In genomic region chr10:78480954-78481927, GRCm38 (mm10) we compare ENCODE assay signal across 8 mouse cellular contexts. TPM values are rescaled to one million over a fixed set of nuclear protein-coding genes. Genes with fewer than 3 reads are reported as not detected.
DNase-seq lines count a peak whose midpoint lies in the region; ATAC-seq and TF ChIP-seq lines count a peak whose summit lies in the region.

No protein-coding gene starts in this region.

- DNase-seq in kidney, postnatal 10 days: no peak
- no peak for DNase-seq in hindbrain, postnatal 0 days (ENCODE audit: low spot score)
- DNase-seq in midbrain, embryonic 14.5 days: no peak
- no peak for DNase-seq in right cerebral cortex, postnatal 14 days
- no peak for DNase-seq in urinary bladder, postnatal 4 days (ENCODE audit: low spot score in 2 of 2)
- no peak for DNase-seq in layer of hippocampus, adult 11-12 months (ENCODE audit: low spot score)

- no peaks in the 10 kb centered on the region for H3K9me3 ChIP-seq in kidney, embryonic 15.5 days (replicated peaks)
- no peaks in the 10 kb centered on the region for H3K9me3 ChIP-seq in hindbrain, postnatal 0 days (ENCODE audit: low read length)
- H3K9me3 ChIP-seq in midbrain, embryonic 14.5 days (ENCODE audit: control insufficient read depth, low read length): no peaks in the 10 kb centered on the region

- peaks cover 13% of the 10 kb centered on the region; the same call in 1 of the 2 replicates for H3K27me3 ChIP-seq in kidney, embryonic 15.5 days
- H3K27me3 ChIP-seq in hindbrain, postnatal 0 days (ENCODE audit: insufficient read depth, low read length): no peaks in the 10 kb centered on the region
- no peaks in the 10 kb centered on the region for H3K27me3 ChIP-seq in midbrain, embryonic 14.5 days (ENCODE audit: control insufficient read depth, insufficient read depth, low read length)

- H3K4me3 ChIP-seq in kidney, embryonic 15.5 days (replicated peaks): peak overlapping the region; percentile 54
- H3K4me3 ChIP-seq in hindbrain, postnatal 0 days (ENCODE audit: low read length): peak overlapping the region; percentile 42
- peak overlapping the region; percentile 49 for H3K4me3 ChIP-seq in midbrain, embryonic 14.5 days (replicated peaks; ENCODE audit: low read depth, low read length)

- WGBS in kidney, embryonic 15.5 days: 34% methylated on average over 21 of the region's 21 CpGs
- WGBS in hindbrain, postnatal 0 days: 37% methylated on average over 21 of the region's 21 CpGs
- 35% methylated on average over 21 of the region's 21 CpGs for WGBS in midbrain, embryonic 14.5 days

- peak overlapping the region; percentile 91 for H3K4me2 ChIP-seq in kidney, embryonic 15.5 days
- H3K4me2 ChIP-seq in hindbrain, postnatal 0 days (ENCODE audit: low read depth, low read length): peak overlapping the region; percentile 72
- peak overlapping the region; percentile 87 for H3K4me2 ChIP-seq in midbrain, embryonic 14.5 days (ENCODE audit: low read length)

- H3K4me1 ChIP-seq in kidney, embryonic 15.5 days: peaks cover 13% of the 10 kb centered on the region
- peaks cover 3% of the 10 kb centered on the region; the same call in 1 of the 2 replicates for H3K4me1 ChIP-seq in hindbrain, postnatal 0 days (ENCODE audit: insufficient read depth, low read length)
- H3K4me1 ChIP-seq in midbrain, embryonic 14.5 days (ENCODE audit: control insufficient read depth, insufficient read depth, low read length): 0 out of 2 replicates have a peak, but pooled peaks cover 6% of the 10 kb centered on the region

- no peaks in the 10 kb centered on the region for H3K36me3 ChIP-seq in kidney, embryonic 15.5 days
- no peaks in the 10 kb centered on the region for H3K36me3 ChIP-seq in hindbrain, postnatal 0 days (ENCODE audit: insufficient read depth, low read length)
- H3K36me3 ChIP-seq in midbrain, embryonic 14.5 days (ENCODE audit: control insufficient read depth, insufficient read depth, low read length): no peaks in the 10 kb centered on the region

- peak overlapping the region; percentile 47 for H3K9ac ChIP-seq in kidney, embryonic 15.5 days
- peak overlapping the region; percentile 40; the same call in 1 of the 2 replicates for H3K9ac ChIP-seq in hindbrain, postnatal 0 days (replicated peaks; ENCODE audit: low read length)
- peak overlapping the region; percentile 56 for H3K9ac ChIP-seq in midbrain, embryonic 14.5 days (replicated peaks; ENCODE audit: low read length)

- no peak overlapping the region for H3K27ac ChIP-seq in kidney, embryonic 15.5 days
- H3K27ac ChIP-seq in hindbrain, postnatal 0 days: no peak overlapping the region
- no peak overlapping the region for H3K27ac ChIP-seq in midbrain, embryonic 14.5 days (replicated peaks; ENCODE audit: low read depth, low read length)

- ATAC-seq in kidney, embryonic 15.5 days (replicated peaks; ENCODE audit: low FRiP score): no peak; the same call in 1 of the 2 replicates
- ATAC-seq in common myeloid progenitor, adult 5-6 weeks (replicated peaks; ENCODE audit: low read depth, poor library complexity, severe bottlenecking): peak; percentile 30
- ATAC-seq in hindbrain, postnatal 0 days: no peak; the same call in 1 of the 2 replicates
- no peak for ATAC-seq in midbrain, embryonic 14.5 days (ENCODE audit: low FRiP score, low TSS enrichment)

- TF ChIP-seq CTCF in hindbrain, postnatal 0 days (IDR thresholded peaks at IDR 0.05; ENCODE audit: low read depth): no peak

RNA-seq across cellular contexts. Expression of gene Pdxk, which starts 16.5 kb away (rescaled TPM):
- polyA plus RNA-seq in kidney, embryonic 15.5 days (2015; fragmentation: Nextera tagmentation; extraction: Ambion mirVana): 17.2 and 20.4 TPM in 2 replicates
- total RNA-seq in common myeloid progenitor, adult 5-6 weeks (2017): 12.3 and 16.7 TPM in 2 replicates
- 63.1 and 70.7 TPM in 2 replicates for total RNA-seq in hindbrain, postnatal 0 days (2014; rRNA removed)
- 42.8 and 45.8 TPM in 2 replicates for polyA plus RNA-seq in hindbrain, postnatal 0 days (2015; fragmentation: Nextera tagmentation; extraction: Ambion mirVana)
- 22.6 and 23.7 TPM in 2 replicates for polyA plus RNA-seq in midbrain, embryonic 14.5 days (2014; fragmentation: Nextera tagmentation; extraction: Ambion mirVana)

RNA-seq across cellular contexts. Expression of gene Olfr1358, which starts 36.0 kb away (rescaled TPM):
- polyA plus RNA-seq in kidney, embryonic 15.5 days (2015; fragmentation: Nextera tagmentation; extraction: Ambion mirVana): not detected in 2 replicates
- total RNA-seq in common myeloid progenitor, adult 5-6 weeks (2017): not detected in 2 replicates
- not detected in 2 replicates for total RNA-seq in hindbrain, postnatal 0 days (2014; rRNA removed)
- not detected in 2 replicates for polyA plus RNA-seq in hindbrain, postnatal 0 days (2015; fragmentation: Nextera tagmentation; extraction: Ambion mirVana)
- not detected in 2 replicates for polyA plus RNA-seq in midbrain, embryonic 14.5 days (2014; fragmentation: Nextera tagmentation; extraction: Ambion mirVana)

RNA-seq across cellular contexts. Expression of gene Cstb, which starts 55.8 kb away (rescaled TPM):
- 182 and 209 TPM in 2 replicates for polyA plus RNA-seq in kidney, embryonic 15.5 days (2015; fragmentation: Nextera tagmentation; extraction: Ambion mirVana)
- 41.8 and 47.5 TPM in 2 replicates for total RNA-seq in common myeloid progenitor, adult 5-6 weeks (2017)
- total RNA-seq in hindbrain, postnatal 0 days (2014; rRNA removed): 80.6 and 84.4 TPM in 2 replicates
- 147 and 148 TPM in 2 replicates for polyA plus RNA-seq in hindbrain, postnatal 0 days (2015; fragmentation: Nextera tagmentation; extraction: Ambion mirVana)
- 100 and 102 TPM in 2 replicates for polyA plus RNA-seq in midbrain, embryonic 14.5 days (2014; fragmentation: Nextera tagmentation; extraction: Ambion mirVana)
